Mouse (Mus musculus) gastrocnemius, postnatal 36 days (tissue): ENCODE results near the gene Krt2. TPM values are rescaled to one million over a fixed set of nuclear protein-coding genes. Genes with fewer than 3 reads are reported as not detected.

ENCODE experiments used
- DNase-seq, 2 experiments: peaks; one replicate each; pipeline ENCODE4 v3.0.0; 2022
- intact Hi-C: fragments of 180-260 bp; cut with DNase I; formaldehyde crosslinking; loops from one replicate; pipeline ENCODE4 v1.15.1; 2025
- long read RNA-seq, 2 experiments: library from polyadenylated mRNA; stranded (forward); transcript quantifications; one replicate each; pipeline ENCODE4 v2.0.0; 2021
- total RNA-seq, 2 experiments: library from RNA; stranded (reverse); gene quantifications; 2 replicates each; pipeline ENCODE4 v1.2.3; 2021

Krt2 gene
- total RNA-seq: not detected
- long read RNA-seq, experiment 1: 0 reads
- long read RNA-seq, experiment 2: 0 reads

GRCm38 (mm10) chr15:101817875-101818274 lies at the start of gene Krt2:
Gene Krt2 (minus strand): TSS chr15:101818169.
- intact Hi-C loops: no loop called here
- DNase-seq: no peak

GRCm38 (mm10) chr15:101866754-101867153 lies 48.8 kb upstream of the Krt2 start:
- no peak for DNase-seq
- intact Hi-C loops: no loop called here

- intact Hi-C loops: no loop called here
- DNase-seq: no peak
Measured at GRCm38 (mm10) chr15:101860421-101861130, 42.6 kb upstream of the Krt2 start.

DNA sequence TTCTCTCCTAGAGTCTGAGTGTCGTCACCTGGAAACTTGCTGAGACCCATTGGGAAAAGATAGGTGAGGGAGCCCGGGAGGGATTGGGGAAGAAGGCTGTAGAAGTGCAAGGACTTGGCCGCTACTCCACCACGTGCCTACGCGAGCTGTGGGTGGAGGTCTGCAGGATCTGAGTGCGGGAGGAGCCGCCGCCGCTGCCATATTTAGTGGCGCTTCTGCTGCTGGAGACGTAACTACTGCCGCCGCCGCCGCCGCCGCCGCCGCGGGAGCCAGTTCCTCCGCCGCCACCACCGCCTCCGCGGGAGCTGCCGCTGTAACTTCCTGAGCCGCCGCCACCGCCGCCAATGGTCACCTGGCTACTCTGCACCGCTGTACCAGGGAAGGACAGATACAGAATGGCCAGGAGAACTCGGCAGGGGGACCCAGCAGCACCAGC lies 41.8 kb upstream of the Krt2 start:
- DNase-seq: no peak
- intact Hi-C loops: no loop called here

DNA sequence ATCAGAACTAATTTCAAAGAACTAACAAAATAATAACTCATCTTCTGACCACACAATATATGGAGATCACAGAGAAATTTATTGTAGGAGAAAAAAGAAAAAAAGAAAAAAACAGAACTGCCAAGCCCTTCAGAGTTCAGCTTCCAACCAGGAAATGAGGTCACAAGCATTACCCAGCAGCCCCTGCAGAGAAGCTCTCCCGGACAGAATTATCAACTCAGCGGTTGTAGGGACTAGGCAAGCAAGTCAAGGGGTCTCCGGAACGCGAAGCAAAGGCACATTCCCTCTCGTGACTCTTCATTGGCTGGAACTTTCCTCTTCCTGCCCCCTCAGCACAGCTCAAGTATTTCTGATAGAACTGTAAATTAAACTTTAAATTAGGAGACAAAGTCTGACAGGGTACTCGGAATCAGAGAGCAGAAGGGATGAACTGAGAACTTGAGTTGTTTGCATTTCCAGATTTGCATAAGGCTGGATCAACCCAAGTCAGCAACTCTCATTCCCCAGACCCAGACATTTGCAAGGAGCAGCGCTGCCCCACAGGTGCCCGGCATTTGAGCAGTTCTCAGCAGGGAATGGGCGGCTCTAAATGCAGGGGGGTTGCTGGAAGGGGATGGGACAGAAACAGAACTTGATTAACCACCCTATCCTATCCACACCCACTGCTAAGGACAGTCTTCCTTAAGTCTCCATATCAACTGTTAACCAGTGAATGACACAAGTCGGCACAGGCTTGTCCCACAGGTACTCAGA lies 40.9 kb upstream of the Krt2 start:
- DNase-seq: no peak
- intact Hi-C loops: no loop called here

- DNase-seq: no peak
- intact Hi-C loops: no loop called here
Measured at GRCm38 (mm10) chr15:101856696-101857095, 38.7 kb upstream of the Krt2 start.

- intact Hi-C loops: no loop called here
- DNase-seq: no peak
Measured at GRCm38 (mm10) chr15:101855732-101856131, 37.8 kb upstream of the Krt2 start.

- no peak for DNase-seq
- intact Hi-C loops: no loop called here
Measured at GRCm38 (mm10) chr15:101854294-101854693, 36.3 kb upstream of the Krt2 start.

DNA sequence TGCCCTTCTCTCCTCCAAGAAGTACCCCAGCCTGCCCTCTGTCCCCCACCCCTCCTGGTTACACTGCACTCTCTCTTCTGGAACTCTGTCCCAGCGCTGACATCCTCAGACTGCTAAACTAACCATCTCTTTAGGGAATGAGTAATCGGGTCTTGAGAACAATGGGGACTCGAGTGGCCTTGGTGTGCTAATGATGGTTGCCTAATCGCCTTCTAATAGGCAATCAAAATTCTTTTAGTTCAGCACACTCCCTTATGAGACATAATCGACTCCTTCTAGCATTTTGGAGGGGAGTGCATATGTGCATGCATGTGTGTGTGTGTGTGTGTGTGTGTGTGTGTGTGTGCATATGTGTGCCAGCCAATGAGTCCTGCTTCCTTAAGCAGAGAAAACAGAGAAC lies 34.6 kb upstream of the Krt2 start:
- intact Hi-C loops: no loop called here
- no peak for DNase-seq

DNA sequence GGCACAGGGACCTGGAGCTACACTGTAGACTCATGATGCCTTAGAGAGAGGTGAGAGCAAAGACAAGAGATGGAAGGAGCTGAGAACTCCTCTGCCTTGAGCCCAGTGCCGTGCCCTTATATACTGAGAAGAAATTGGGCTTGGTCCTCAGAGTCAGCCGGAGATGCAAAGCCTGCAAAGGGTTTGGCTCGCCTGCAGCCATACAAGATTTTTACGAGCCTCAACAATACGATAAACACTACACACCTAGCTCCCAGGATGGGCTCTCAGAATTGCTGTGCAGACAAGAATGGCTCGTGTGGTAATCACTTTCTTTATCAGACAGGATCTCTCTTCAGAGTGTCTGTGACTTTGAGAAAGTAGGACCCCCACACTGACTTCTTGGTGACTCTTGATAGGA lies 32.7 kb upstream of the Krt2 start, which contains the start of gene Krt1:
Gene Krt1 (minus strand): TSS at position 101 of the 400 bp plus-strand sequence.
- intact Hi-C loops: no loop called here
- DNase-seq: no peak

GRCm38 (mm10) chr15:101845971-101846403 lies 28.0 kb upstream of the Krt2 start:
- no peak for DNase-seq
- intact Hi-C loops: no loop called here

GRCm38 (mm10) chr15:101843192-101843591 lies 25.2 kb upstream of the Krt2 start:
- intact Hi-C loops: no loop called here
- no peak for DNase-seq

DNA sequence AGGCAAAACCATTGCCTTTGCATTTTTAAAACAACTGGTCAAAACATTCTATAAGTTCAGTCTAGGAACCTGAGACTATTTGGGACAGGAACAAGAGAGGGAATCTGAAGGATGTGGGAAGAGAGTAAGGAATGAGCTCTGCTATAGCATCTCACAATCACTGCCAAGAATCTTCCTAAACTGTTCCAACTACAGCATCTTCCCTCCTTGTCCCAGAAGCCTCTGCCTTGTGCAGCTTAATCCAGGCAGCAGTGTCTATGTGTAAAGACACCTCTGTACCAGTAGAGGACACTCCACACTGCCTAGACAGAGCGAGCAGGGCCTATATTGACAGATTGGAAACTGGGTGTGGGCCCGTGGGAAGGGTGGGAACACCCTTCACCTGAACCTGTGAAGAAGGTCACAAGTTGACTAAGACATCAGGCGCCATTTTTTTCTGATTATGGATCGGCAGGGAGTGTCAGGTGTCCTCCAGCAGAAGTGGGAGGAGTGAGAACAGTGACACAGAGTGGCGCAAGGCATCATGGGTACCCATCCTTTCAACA lies 16.9 kb upstream of the Krt2 start:
- intact Hi-C loops: no loop called here
- DNase-seq: no peak

DNA sequence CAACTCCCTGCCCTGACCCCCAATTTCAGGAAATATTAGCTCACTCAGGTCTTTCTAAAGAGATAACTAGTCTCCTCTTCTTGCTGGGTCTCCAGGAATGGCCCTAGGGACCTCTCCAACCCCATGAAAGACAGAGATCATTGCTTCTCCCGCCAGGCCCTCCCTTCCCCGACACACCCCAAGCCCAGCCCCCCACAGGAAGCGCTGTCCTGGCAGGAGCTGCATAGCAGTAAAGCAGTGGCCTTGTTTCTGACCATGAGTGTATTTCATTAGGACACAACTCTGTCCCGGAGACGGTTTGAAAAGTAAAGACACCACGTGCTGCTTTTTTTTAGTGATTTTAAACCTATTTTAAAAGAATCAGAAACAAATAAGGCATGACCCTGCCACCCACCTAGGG lies 15.2 kb upstream of the Krt2 start:
- intact Hi-C loops: no loop called here
- DNase-seq: no peak

DNA sequence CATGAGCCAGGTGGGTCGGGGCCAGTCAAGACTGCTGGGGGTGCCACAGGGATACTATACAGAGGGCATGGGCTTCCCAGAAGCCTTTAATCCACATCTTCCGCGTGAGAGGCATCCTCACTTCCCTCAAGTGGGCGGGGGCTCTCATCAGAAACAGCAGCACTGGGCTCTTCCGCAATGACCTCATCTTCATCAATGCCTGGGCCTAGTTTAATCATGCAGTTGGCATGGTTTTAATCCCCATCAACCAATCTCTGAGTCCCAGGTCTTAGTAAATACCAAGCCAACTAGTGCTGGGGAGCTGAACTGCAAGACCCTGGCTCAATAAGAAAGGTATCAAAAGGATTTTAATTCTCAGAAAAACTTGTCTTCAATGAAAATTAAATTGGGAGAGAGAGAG lies 11.5 kb upstream of the Krt2 start:
- DNase-seq: no peak
- intact Hi-C loops: no loop called here

GRCm38 (mm10) chr15:101821786-101822185 lies 3.8 kb upstream of the Krt2 start:
- DNase-seq: no peak
- intact Hi-C loops: no loop called here

GRCm38 (mm10) chr15:101803052-101803822 lies 14.7 kb downstream of the Krt2 start:
- no peak for DNase-seq
- intact Hi-C loops: no loop called here

- no peak for DNase-seq
- intact Hi-C loops: no loop called here
Measured at GRCm38 (mm10) chr15:101802296-101802835, 15.6 kb downstream of the Krt2 start, which contains the start of gene Krt73. Gene Krt73 (minus strand): TSS chr15:101802346.

- DNase-seq: no peak
- intact Hi-C loops: no loop called here
Measured at GRCm38 (mm10) chr15:101790867-101791266, 27.1 kb downstream of the Krt2 start.

- intact Hi-C loops: no loop called here
Measured at GRCm38 (mm10) chr15:101786360-101786759, 31.6 kb downstream of the Krt2 start, which contains the start of gene Krt72. Gene Krt72 (minus strand): TSS chr15:101786460.

More at GRCm38 (mm10) chr15:101786360-101786759, 31.6 kb downstream of the Krt2 start, which contains the start of gene Krt72:
- no peak for DNase-seq
